Mouse (Mus musculus) midbrain, embryonic 15.5 days (tissue): ENCODE data around the gene Neu1. TPM values are rescaled to one million over a fixed set of nuclear protein-coding genes. Genes with fewer than 3 reads are reported as not detected.

Experiments
- ATAC-seq: fragments of 200-750 bp; cut with Nextera tagmentation; replicated peaks from 2 replicates; pipeline ENCODE4 v1.8.0; 2017; ENCODE audit warnings: moderate TSS enrichment
- H3K27ac ChIP-seq: fragments of 300-500 bp; sonication (generic); 2 replicates; pipeline ENCODE4 v1.5.1; 2015; ENCODE audit warnings: mild to moderate bottlenecking, inconsistent platforms
- H3K27me3 ChIP-seq: fragments of 300-500 bp; sonication (generic); replicated peaks from 2 replicates; pipeline ENCODE4 v1.6.1; 2015; ENCODE audit warnings: inconsistent platforms
- H3K36me3 ChIP-seq: fragments of 300-500 bp; sonication (generic); replicated peaks from 2 replicates; pipeline ENCODE4 v1.6.1; 2015; ENCODE audit warnings: inconsistent platforms
- H3K4me1 ChIP-seq: fragments of 300-500 bp; sonication (generic); 2 replicates; pipeline ENCODE4 v1.6.1; 2015; ENCODE audit warnings: inconsistent platforms
- H3K4me2 ChIP-seq: fragments of 300-500 bp; sonication (generic); 2 replicates; pipeline ENCODE4 v1.6.1; 2015; ENCODE audit warnings: inconsistent platforms, mild to moderate bottlenecking, moderate library complexity
- H3K4me3 ChIP-seq: fragments of 300-500 bp; sonication (generic); 2 replicates; pipeline ENCODE4 v1.5.1; 2015; ENCODE audit warnings: mild to moderate bottlenecking, inconsistent platforms
- H3K9ac ChIP-seq: fragments of 300-500 bp; sonication (generic); 2 replicates; pipeline ENCODE4 v1.6.1; 2015; ENCODE audit warnings: mild to moderate bottlenecking, inconsistent platforms
- H3K9me3 ChIP-seq: fragments of 300-500 bp; sonication (generic); 2 replicates; pipeline ENCODE4 v1.6.1; 2016; ENCODE audit warnings: inconsistent platforms
- WGBS: fragments of 180-500 bp; shearing (Covaris S2); methylation state at CpG from one replicate; pipeline ENCODE4 v1.1.7; 2015; ENCODE audit warnings: mixed read lengths; 5-methylcytosine and 5-hydroxymethylcytosine counted together
- polyA plus RNA-seq: library from polyadenylated mRNA; unstranded; fragments of >200 nt; fragmentation: Nextera tagmentation; extraction: Ambion mirVana; gene quantifications from 2 replicates; pipeline ENCODE4 v1.2.1, GENCODE M21; 2015

The Neu1 gene
- polyA plus RNA-seq = 36.1 and 41.1 TPM in 2 replicates

DNA sequence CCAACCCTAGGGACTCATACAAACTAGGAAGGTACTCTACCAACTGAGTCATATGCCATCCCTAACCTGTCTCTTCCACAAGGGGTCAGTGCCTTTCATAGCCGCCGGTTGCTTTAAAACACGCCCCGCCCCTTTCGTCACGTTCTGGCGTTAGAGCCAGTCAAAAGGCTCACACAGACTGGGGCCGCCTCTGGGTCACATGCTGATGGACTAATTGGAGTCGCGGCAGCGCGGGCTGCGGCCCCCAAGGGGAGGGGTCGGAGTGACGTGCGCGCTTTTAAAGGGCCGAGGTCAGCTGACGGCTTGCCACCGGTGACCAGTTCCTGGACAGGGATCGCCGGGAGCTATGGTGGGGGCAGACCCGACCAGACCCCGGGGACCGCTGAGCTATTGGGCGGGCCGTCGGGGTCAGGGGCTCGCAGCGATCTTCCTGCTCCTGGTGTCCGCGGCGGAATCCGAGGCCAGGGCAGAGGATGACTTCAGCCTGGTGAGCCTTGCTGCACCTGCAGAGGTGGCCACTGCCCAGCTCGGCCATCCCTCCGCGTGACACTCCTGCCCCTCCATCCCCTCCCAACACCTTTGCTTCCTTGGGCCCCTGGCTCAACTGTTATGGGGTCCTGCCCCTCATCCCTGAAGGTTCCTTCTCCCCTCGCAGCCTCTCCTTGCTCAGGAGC lies at the start of gene Neu1:
TSS of gene Neu1 (plus strand) at position 193 of the 674 bp plus-strand sequence.
- H3K4me2 ChIP-seq = peak within 1 kb of the TSS; percentile 81
- ATAC-seq = peak; percentile 98
- peaks cover 12% of the 10 kb centered on the region for H3K4me1 ChIP-seq
- no peaks in the 10 kb centered on the region for H3K27me3 ChIP-seq
- under 1% methylated on average over 38 of the region's 38 CpGs for WGBS
- H3K36me3 ChIP-seq = peaks cover 9% of the 10 kb centered on the region; the same call in 1 of the 2 replicates
- peak within 1 kb of the TSS; percentile 88 for H3K9ac ChIP-seq
- no peaks in the 10 kb centered on the region for H3K9me3 ChIP-seq
- H3K4me3 ChIP-seq = peak within 1 kb of the TSS; percentile 93
- peak within 1 kb of the TSS; percentile 77 for H3K27ac ChIP-seq

DNA sequence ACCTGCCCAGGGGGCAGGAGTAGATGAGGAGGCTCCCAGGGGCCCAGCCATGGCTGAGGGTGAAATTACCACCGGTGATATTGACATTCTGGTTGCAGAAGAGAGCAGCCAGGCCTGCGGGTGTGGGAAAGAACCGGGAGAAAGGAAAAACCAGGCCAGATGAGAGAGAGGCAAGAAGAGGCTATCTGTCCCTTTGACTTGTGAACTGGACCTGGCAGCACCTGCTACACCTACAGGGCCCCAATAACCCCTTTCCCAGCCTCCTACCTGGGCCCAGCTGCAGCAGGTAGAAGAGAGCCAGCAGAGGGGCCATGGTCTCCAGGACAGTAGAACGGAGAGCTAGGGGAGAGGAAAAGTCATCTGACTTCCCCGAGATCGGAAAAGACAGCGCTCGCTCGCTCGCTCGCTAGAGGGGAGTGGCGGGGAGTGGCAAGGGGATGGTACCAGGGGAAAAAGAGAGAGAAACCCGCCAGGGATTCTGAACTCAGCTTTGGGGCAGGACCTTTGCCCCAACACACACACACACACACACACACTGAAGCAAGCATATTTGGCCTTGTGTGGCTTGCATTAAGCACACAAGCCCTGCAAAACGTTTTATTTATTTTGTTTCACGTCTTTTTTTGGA lies 49.3 kb upstream of the Neu1 start, which contains the start of gene Gm20547:
TSS of gene Gm20547 (minus strand) at position 360 of the 628 bp plus-strand sequence.
- Histone ChIP-seq H3K4me1 (no peaks in the 10 kb centered on the region), H3K4me3 (no peak within 1 kb of the TSS), H3K9me3 (no peaks in the 10 kb centered on the region), H3K9ac (no peak within 1 kb of the TSS), H3K27me3 (peaks cover 2% of the 10 kb centered on the region; the same call in 1 of the 2 replicates), H3K27ac (no peak within 1 kb of the TSS), H3K36me3 (no peaks in the 10 kb centered on the region), H3K4me2 (no peak within 1 kb of the TSS)
- ATAC-seq = no peak
- WGBS = 8% methylated on average over 15 of the region's 15 CpGs

DNA sequence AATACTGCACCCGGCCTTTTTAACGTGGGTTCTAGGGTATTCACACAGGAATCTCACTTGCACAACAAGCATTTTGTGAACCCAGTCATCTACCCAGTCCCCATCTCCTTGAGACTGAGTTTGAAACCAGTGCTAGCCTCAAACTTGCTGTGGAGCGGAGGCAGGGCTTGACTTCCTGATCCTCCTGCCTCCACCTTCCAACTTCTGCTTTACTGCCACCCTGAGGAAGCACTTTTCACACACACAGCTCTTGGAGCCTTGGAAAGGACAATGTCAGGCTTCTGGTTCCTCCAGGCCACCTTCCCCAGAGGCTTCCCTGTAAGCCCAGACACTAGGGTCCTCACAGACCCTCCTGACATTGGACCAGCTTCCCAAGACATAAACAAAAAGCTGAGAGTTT lies 47.7 kb upstream of the Neu1 start:
- Histone ChIP-seq H3K9me3 (no peaks in the 10 kb centered on the region), H3K9ac (no peak overlapping the region), H3K4me2 (no peak overlapping the region), H3K27ac (no peak overlapping the region), H3K36me3 (no peaks in the 10 kb centered on the region), H3K27me3 (peaks cover 2% of the 10 kb centered on the region; the same call in 1 of the 2 replicates), H3K4me3 (no peak overlapping the region), H3K4me1 (no peaks in the 10 kb centered on the region)
- no peak for ATAC-seq
- 71% methylated on average over 3 of the region's 3 CpGs for WGBS

DNA sequence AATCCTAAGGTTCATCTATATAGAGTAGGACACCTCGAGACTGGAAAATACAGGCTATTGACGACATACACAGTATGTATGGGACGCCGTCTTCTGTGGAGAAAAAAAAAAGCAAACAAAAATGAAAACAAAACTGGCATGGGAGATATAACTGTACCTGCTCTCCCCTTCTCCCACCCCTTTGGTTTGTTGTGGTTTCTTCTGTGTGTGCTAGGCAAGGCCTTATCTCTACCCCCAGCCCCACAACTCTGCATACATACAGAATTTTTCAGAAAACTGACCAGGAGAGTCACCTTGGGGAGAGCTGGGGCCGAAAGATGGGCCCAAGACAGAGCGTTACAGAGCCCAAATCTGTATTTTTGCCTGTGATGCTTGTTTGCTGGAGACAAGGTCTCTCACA lies 46.3 kb upstream of the Neu1 start:
- no peaks in the 10 kb centered on the region for H3K4me1 ChIP-seq
- H3K36me3 ChIP-seq = no peaks in the 10 kb centered on the region
- no peaks in the 10 kb centered on the region for H3K9me3 ChIP-seq
- H3K27ac ChIP-seq = no peak overlapping the region
- peaks cover 2% of the 10 kb centered on the region; the same call in 1 of the 2 replicates for H3K27me3 ChIP-seq
- H3K4me2 ChIP-seq = no peak overlapping the region
- H3K4me3 ChIP-seq = no peak overlapping the region
- ATAC-seq = no peak
- no peak overlapping the region for H3K9ac ChIP-seq
- WGBS = 91% methylated on average over 6 of the region's 6 CpGs

DNA sequence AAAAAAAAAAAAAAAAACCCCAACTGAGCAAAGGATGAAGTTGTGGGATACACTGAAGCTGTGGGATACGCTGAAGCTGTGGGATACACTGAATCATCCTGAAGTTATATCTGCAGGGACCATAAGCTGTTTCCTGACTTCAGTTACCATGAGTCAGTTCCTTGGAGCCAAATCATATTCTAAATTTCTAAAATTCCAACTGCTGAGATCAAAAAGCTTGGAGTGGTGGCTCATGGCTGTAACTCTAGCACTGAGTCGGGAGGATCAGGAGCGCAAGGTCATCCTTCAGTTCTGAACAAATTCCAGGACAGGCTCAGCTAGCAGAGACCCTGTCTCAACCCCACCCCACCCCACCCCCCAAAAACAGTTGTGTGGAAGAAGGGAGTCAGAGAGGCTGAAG lies 45.4 kb upstream of the Neu1 start:
- Histone ChIP-seq H3K4me1 (no peaks in the 10 kb centered on the region), H3K27me3 (peaks cover 2% of the 10 kb centered on the region; the same call in 1 of the 2 replicates), H3K27ac (no peak overlapping the region), H3K36me3 (no peaks in the 10 kb centered on the region), H3K9me3 (no peaks in the 10 kb centered on the region), H3K9ac (no peak overlapping the region), H3K4me3 (no peak overlapping the region), H3K4me2 (no peak overlapping the region)
- no peak for ATAC-seq
- WGBS = 91% methylated on average over 3 of the region's 3 CpGs

DNA sequence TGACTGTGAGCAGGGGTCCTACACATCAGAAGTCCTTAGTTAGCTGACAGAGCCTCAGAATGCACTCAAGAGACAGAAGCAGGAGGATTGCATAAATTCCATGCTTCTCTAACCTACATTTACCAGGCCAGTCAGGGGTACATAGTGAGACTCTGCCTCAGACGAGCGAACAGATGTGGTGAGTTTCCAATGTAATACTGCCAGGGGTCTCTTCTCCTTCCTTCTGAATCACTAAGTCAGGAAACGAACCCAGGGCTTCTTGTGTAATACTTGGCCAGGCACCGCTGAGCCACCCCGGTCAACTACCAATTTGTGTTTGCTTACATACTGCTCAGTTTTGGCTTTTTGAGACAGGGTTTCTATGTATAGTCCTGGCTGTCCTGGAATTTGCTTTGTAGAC lies 43.1 kb upstream of the Neu1 start:
- H3K9me3 ChIP-seq = no peaks in the 10 kb centered on the region
- H3K9ac ChIP-seq = no peak overlapping the region
- no peak overlapping the region for H3K4me3 ChIP-seq
- ATAC-seq = no peak
- 86% methylated on average over 5 of the region's 5 CpGs for WGBS
- no peak overlapping the region for H3K27ac ChIP-seq
- no peak overlapping the region for H3K4me2 ChIP-seq
- no peaks in the 10 kb centered on the region for H3K27me3 ChIP-seq
- no peaks in the 10 kb centered on the region for H3K4me1 ChIP-seq
- H3K36me3 ChIP-seq = no peaks in the 10 kb centered on the region

DNA sequence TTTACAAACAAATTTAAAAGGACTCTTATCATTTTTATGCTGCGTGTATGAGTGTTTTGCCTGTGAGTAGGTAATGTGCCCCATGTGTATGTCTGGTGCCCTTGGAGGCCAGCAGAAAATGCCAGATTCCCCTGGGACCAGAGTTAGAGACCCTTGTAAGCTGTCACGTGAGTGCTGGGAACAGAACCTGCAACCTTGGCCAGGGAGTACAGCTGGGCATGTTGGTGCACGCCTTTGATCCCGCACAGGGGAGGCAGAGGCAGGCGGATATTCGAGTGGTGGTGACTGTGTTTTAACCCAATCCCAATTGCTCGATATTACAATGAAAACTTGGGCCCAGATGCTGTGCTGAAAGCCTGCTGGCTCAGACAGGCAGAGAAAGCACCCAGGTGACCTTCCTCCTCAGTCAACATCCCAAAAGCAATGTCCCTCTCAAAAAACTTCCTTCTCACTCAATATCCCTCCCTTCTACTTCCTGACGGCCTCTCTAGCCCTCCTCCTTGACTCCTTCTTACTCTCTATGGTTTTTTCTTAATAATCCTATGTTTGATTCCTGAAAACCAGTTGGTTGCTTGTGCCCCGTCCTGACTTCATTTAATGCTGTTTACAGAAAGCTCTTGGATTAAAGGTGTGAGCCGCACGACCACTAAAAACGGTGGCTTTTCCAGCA lies 40.8 kb upstream of the Neu1 start:
- Histone ChIP-seq H3K9ac (no peak overlapping the region), H3K4me2 (no peak overlapping the region), H3K27ac (no peak overlapping the region), H3K9me3 (no peaks in the 10 kb centered on the region), H3K4me1 (peaks cover 8% of the 10 kb centered on the region), H3K4me3 (no peak overlapping the region), H3K36me3 (no peaks in the 10 kb centered on the region), H3K27me3 (no peaks in the 10 kb centered on the region)
- 91% methylated on average over 12 of the region's 12 CpGs for WGBS
- no peak for ATAC-seq

DNA sequence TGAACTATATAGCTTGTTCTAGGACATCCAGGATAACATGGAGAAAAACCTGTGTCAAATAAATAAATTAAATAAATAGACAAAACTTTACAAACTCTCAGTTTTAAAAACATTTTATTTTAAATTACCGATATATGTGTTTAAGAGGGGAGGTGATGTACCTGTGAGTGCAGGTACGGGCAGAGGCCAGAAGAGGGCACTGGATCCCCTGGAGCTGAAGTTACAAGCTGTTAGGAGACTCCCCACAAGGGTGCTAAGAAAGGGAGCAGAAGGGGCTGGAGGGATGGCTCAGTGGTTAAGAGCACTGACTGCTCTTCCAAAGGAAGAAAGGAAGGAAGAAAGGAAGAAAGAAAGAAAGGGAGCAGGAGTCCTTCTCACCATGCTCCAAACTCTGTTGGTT lies 39.7 kb upstream of the Neu1 start:
- no peak overlapping the region for H3K4me3 ChIP-seq
- H3K36me3 ChIP-seq = 0 out of 2 replicates have a peak, but pooled peaks cover 2% of the 10 kb centered on the region
- 93% methylated on average over 2 of the region's 2 CpGs for WGBS
- no peak overlapping the region for H3K4me2 ChIP-seq
- no peaks in the 10 kb centered on the region for H3K9me3 ChIP-seq
- no peak for ATAC-seq
- H3K9ac ChIP-seq = no peak overlapping the region
- no peaks in the 10 kb centered on the region for H3K27me3 ChIP-seq
- H3K4me1 ChIP-seq = peaks cover 19% of the 10 kb centered on the region
- H3K27ac ChIP-seq = no peak overlapping the region

DNA sequence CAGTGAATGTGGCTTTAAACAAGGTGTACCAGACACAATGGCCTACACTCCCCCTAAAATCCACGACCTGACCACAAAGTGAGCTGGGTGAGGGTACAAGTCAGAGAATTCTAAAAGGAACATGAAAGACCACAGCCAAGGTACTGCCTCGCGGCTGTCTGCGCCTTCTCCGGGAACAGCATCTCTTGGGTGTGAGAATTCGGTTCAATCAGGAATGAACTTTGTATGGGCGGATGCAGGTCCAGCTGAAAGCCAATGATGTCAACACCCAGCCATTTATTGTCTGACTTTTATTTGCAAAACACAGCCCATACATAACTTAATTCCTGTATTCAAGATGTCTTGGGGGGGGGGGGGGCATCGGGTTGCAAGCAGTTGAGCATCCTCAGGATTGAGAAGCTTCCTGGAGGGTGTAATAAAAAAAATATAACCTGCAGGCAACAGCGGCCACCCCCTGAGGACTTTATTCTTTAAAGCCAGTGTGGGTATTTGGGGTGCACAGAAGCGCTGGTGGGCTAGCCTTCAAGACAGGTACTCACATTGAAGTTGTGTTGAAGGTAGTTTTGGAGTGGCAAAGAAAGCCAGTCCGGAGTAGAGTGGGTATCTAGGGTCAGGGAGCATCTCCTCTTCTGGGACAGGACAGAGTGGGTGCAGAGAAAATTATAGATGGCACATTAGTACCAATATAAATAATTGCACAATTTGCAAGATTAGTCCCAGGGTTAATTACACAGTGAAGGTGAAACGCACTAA lies 37.8 kb upstream of the Neu1 start:
- Histone ChIP-seq H3K36me3 (0 out of 2 replicates have a peak, but pooled peaks cover 3% of the 10 kb centered on the region), H3K4me1 (peaks cover 34% of the 10 kb centered on the region), H3K4me2 (peak overlapping the region; percentile 91), H3K27ac (peak overlapping the region; percentile 95), H3K4me3 (peak overlapping the region; percentile 81), H3K9ac (peak overlapping the region; percentile 49), H3K9me3 (no peaks in the 10 kb centered on the region), H3K27me3 (no peaks in the 10 kb centered on the region)
- ATAC-seq = no peak
- 75% methylated on average over 12 of the region's 12 CpGs for WGBS

DNA sequence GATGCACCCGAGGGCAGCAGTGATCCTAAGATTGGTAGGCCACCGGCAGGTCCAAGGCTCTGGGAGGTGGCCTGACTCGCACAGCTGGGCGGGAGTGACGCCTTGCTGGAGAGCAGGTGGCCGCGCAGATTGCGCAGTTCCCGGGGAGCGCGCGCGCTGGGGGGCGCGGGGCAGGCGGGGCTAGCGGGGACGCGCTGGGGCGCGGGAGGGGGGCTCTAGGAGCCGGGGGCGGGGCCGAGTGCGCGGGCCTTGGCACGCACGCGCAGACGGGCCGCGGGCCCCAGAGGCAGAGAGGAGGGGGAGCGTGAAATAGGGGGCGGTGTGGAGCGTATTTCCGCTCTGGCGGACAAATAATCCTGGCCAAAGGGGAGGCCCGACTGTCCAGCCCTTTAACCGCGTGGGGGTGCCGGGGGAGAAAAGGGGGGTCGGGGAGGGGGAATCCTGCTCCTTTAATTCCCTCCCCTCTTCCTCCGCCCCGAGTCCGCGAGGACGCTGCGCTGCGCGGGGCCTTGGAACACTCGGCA lies 36.9 kb upstream of the Neu1 start:
- H3K27ac ChIP-seq = peak overlapping the region; percentile 95
- H3K9me3 ChIP-seq = no peaks in the 10 kb centered on the region
- peak overlapping the region; percentile 81 for H3K4me3 ChIP-seq
- peak; percentile 89 for ATAC-seq
- WGBS = under 1% methylated on average over 23 of the region's 51 CpGs
- H3K36me3 ChIP-seq = 0 out of 2 replicates have a peak, but pooled peaks cover 3% of the 10 kb centered on the region
- H3K4me2 ChIP-seq = peak overlapping the region; percentile 91
- peak overlapping the region; percentile 92 for H3K9ac ChIP-seq
- no peaks in the 10 kb centered on the region for H3K27me3 ChIP-seq
- peaks cover 34% of the 10 kb centered on the region for H3K4me1 ChIP-seq

DNA sequence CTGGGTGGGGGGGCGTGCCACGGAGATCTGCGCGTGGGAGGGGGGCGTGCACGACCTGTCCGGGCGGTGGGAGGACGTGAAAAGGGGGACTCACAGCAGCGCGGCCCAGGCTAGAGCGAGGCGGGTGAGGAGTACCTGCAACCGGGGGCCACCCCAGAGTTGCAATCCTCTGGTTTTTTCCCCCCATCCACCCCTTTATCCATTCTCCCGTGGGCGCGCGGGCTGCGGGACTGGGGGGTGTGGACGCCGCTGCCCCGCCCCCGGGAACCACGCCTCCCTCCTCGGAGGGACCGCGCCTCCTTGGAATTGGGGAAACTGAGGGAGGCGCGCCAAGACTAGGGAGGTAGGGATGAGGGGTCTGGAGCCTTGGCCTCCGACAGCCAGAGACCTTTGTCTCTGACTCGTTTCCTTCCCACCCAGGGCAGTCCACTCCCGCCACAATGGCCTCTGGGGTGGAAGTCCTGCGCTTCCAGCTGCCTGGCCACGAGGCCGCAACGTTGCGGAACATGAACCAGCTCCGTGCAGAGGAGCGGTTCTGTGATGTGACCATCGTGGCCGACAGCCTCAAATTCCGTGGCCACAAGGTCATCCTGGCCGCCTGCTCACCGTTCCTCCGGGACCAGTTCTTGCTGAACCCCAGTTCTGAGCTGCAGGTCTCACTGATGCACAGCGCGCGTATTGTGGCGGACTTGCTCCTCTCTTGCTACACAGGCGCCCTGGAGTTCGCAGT lies 36.1 kb upstream of the Neu1 start:
- Histone ChIP-seq H3K4me2 (peak overlapping the region; percentile 91), H3K4me1 (peaks cover 42% of the 10 kb centered on the region), H3K27me3 (no peaks in the 10 kb centered on the region), H3K36me3 (0 out of 2 replicates have a peak, but pooled peaks cover 3% of the 10 kb centered on the region), H3K4me3 (peak overlapping the region; percentile 81), H3K9ac (peak overlapping the region; percentile 92), H3K27ac (peak overlapping the region; percentile 95), H3K9me3 (no peaks in the 10 kb centered on the region)
- 4% methylated on average over 51 of the region's 51 CpGs for WGBS
- ATAC-seq = peak; percentile 57
